Mouse (Mus musculus) CH12.LX (cell line): ENCODE data around the gene Sema6c.

ENCODE experiments used
- CTCF ChIP-seq, 2 experiments: IDR thresholded peaks in 1 of 2; conservative IDR thresholded peaks in 1 of 2; 2 replicates each; pipeline ENCODE4 v1.5.1; 2011 to 2012; ENCODE audit warnings: low read depth in 2 of 2, low read length in 2 of 2, improper control_type of control experiment in 1 of 2, inconsistent platforms in 1 of 2, mild to moderate bottlenecking in 1 of 2, moderate library complexity in 1 of 2
- EP300 ChIP-seq: IDR thresholded peaks from 2 replicates; pipeline ENCODE4 v1.6.1; 2011; ENCODE audit warnings: low read length, improper control_type of control experiment
- ETS1 ChIP-seq: conservative IDR thresholded peaks from 2 replicates; pipeline ENCODE4 v1.6.1; 2012; ENCODE audit warnings: low read depth, mild to moderate bottlenecking, inconsistent platforms, low read length, improper control_type of control experiment, moderate library complexity
- MYC ChIP-seq: IDR thresholded peaks from 2 replicates; pipeline ENCODE4 v1.6.1; 2011; ENCODE audit warnings: low read depth, mild to moderate bottlenecking, improper control_type of control experiment, low read length
- POLR2A ChIP-seq: IDR thresholded peaks from 2 replicates; pipeline ENCODE4 v1.6.1; 2011; ENCODE audit warnings: low read depth, mild to moderate bottlenecking, improper control_type of control experiment, low read length
- RAD21 ChIP-seq: IDR thresholded peaks from 2 replicates; pipeline ENCODE4 v1.6.1; 2011; ENCODE audit warnings: low read depth, mild to moderate bottlenecking, low read length, improper control_type of control experiment, moderate library complexity
- RCOR1 ChIP-seq: conservative IDR thresholded peaks from 2 replicates; pipeline ENCODE4 v1.6.1; 2012; ENCODE audit warnings: low read depth, mild to moderate bottlenecking, inconsistent platforms, low read length, improper control_type of control experiment
- TCF12 ChIP-seq: IDR thresholded peaks from 2 replicates; pipeline ENCODE4 v1.6.1; 2014; ENCODE audit warnings: low read depth, mild to moderate bottlenecking, inconsistent platforms, low read length, improper control_type of control experiment
- ZC3H11A ChIP-seq: IDR thresholded peaks from 2 replicates; pipeline ENCODE4 v1.6.1; 2012; ENCODE audit warnings: low read depth, mild to moderate bottlenecking, inconsistent platforms, low read length, improper control_type of control experiment
- ZMIZ1 ChIP-seq: IDR thresholded peaks from 2 replicates; pipeline ENCODE4 v1.6.1; 2012; ENCODE audit warnings: low read depth, mild to moderate bottlenecking, inconsistent platforms, low read length, improper control_type of control experiment

DNA sequence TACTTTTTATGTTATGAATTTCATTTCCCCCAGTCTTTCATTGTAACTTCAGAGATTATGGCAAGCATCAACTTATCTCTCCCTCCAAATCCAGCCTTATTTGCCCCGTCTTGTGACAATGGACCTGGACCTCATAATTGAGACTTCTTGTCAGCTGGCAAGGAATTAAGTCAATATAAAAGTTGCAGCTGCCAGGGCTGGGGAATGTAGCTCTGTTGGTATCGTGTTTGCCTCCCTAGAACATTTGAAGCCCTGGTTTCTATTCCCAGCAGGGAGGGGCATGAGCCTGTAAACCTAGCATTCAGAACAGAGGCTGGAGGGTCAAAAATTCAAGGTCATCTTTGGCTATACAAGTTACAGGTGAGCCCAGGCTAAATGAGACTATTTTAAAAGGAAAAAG is 35.5 kb downstream of the Sema6c start:
- TF ChIP-seq TCF12 (no peak), RAD21 (no peak), CTCF (conservative IDR thresholded peaks at IDR 0.05 in 1 of 2, IDR thresholded peaks at IDR 0.05 in 1 of 2; ENCODE audit: low read depth in 2 of 2, low read length in 2 of 2) (no peak), EP300 (no peak), ZMIZ1 (no peak), RCOR1 (no peak), ETS1 (no peak), POLR2A (no peak), MYC (no peak), ZC3H11A (no peak)
